Mouse (Mus musculus) ES-CJ7 (cell line): ENCODE measurements around the gene Srxn1.

Source experiments
- DNase-seq: peaks from one replicate; pipeline ENCODE4 v3.0.0; 2011; ENCODE audit warnings: low read depth, low spot score

Gene Srxn1

DNA sequence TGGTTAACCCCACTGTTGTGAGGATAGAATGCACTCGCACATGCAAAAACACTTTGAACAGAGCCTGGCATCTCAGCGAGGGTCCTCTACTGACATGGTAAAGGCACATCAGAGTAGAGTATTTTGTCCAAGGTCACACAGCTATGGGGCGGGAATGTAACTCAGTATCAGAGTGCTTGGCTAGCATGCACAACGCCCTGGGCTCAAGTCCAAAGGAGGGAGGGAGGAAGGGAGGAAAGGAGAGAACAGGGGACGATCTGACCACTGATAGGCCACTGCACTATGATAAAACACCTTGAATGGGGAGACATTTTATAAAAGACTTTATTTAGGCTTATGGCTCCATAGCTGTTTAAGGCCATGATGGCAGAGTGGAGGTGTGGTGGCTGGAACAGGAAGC, 15.7 kb upstream of the Srxn1 start:
- no peak for DNase-seq

DNA sequence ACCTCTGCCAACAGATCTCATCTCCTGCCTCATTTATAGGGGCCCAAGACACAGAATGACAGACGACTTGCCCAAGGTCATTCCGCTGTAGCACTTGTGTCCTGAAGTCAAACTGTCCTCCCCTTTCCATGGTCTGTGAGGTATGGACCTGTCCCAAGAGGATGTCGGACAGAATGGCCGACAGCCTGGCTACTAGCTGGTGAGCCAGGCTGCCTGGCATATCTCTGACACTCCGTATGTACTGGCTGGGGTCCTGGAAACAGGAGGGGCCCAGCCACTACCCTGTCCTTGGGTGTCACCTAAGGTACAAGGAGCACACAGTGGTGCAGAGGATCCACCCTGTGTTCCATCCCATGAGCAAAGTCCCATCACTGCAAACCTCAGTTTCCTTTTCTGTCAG, 14.8 kb upstream of the Srxn1 start:
- DNase-seq: no peak

DNA sequence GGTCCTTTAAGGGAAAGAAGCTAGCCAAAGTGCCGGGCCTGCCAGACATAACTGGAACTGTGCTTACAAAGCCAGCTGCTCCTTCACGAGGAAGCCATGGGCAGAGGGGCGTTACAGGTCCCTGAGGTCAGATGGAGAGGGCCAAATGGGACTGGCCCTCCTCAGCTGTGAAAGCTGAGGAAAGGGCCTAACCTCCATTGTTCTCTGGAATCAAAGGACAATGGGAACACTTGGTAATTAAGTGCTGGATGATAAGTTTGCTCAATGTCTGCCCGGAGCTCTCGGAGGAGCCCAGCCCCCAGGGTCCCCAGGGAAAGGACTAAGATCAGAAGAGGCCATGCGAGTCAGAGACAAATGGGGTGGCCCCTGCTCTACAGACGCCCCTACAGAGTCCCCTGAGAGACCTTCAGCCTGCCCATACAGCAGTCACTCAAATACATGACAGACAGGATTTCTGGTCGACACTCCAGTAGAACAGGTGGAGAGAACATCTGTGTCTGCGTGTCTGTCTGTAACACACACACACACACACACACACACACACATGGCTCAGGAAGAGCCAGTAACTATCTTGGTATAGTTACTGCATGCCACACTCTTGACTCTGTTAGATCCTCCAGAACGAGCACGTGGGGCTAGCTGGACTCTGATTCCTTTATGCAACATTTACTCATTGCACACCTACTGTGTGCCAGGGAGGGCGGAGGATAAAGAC, 13.8 kb upstream of the Srxn1 start:
- DNase-seq: no peak

DNA sequence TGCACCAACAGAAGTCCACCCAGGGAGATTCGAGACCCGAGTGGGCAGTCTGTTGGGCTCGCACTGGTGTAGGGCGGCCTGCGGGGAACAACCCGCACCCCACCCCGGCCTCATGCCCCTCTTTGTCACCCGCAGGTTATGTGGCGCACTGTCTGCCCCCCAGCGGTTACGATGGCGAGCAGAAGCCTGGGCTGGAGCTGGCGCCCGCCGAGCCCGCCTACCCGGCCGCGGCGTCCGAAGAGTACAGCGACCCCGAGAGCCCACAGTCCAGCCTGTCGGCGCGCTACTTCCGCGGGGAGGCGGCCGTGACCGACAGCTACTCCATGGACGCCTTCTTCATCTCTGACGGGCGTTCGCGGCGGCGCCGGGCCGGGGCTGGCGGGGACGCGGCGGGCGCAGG, 12.4 kb upstream of the Srxn1 start:
- DNase-seq: no peak

DNA sequence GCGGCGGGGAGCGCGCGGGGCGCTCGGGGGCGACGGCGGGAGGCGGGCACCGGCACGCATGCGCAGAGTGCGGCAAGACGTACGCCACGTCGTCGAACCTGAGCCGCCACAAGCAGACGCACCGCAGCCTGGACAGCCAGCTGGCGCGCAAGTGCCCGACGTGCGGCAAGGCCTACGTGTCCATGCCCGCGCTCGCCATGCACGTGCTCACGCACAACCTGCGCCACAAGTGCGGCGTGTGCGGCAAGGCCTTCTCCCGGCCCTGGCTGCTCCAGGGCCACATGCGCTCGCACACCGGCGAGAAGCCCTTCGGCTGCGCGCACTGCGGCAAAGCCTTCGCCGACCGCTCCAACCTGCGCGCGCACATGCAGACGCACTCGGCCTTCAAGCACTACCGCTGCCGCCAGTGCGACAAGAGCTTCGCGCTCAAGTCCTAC, 11.9 kb upstream of the Srxn1 start:
- DNase-seq: peak; percentile 85

DNA sequence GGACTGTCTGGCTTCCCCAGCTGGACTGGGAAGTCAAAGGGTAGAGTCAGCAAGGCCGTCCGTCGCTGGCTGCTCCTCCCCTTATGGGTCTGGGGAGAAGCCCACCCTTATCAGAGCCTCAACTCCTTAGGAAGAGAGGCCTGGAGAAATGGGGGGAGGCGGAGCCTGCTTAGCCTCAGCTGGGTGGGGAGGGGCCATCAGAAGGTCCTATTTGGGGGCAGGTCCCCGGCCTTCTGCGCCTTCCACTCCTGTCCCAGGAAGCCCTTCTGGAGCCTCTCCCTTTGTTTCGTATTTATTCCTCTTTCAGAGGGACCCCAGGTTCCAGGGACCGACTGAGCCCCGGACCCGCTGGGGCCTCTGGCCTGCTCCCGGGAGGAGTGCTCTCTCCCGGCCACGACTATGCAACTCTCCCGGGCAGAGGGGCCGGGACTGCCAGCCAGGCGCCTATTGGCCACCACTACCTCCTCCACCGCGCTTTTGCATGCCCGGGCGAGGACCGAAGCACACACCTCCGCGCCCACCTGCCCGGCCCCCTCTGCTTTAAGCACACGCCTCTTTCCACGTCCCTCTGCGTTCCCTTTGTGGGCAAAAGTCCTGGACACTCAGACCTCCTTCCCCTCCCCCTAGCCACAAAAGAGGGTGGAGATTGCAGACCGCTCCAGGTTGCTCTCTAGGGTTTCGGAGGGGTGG, 10.3 kb upstream of the Srxn1 start:
- DNase-seq: peak; percentile 95

DNA sequence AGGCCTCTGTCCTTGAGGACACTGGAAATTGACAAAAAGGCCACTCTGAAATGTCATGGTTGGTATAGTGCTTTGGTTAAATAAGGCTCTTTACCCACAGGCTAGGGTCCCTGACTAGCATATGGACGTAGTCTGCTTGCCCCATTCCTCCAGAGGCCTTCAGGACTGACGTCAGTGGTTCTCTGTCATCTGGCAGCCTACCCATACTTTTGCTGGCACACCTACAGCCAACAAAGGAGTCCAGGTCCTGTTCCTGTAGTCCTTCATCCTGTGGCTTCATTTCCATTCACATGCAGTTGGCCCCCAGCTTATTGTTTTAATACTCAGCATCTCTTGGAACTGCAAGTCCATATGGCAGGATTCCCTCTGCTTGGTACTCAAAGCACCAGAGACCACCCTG, 8.4 kb upstream of the Srxn1 start:
- DNase-seq: no peak

DNA sequence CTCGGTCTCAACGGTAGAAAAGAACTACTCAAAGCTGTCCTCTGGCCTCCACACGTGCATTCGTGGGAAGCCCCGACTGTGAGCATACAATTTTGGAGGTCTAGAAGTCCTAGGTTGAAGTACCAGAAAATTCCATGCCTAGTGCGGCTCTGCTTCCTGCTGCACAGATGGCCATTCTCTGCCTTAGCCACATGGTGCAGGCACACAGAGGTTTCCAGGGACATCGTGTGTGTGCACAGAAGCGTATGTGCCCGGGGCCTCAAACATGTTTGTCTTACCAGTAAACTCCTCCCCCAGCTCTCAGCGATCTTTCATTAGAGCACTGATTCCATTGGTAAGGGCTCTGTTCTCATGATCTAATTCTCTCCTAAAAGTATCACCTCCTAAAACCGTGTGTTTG, 7.4 kb upstream of the Srxn1 start:
- no peak for DNase-seq

DNA sequence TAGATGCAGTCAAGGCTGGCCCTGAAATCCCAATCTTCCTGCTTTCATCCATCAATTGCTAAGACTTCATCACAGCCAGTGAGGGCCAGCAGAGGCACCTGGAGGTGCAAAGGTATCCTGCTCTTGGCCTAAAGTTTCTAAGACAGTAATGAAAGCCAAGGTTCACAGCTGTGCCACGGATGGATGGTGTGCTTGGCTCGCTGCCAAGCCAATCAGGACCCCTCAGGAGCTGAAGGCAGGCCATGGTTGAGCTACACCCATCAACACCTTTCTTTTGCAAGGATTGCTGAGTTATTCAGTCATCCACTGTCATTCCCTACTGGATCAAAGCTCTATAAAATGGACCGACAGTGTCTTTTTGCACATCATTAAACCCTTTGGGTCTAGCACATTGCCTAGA, 5.8 kb upstream of the Srxn1 start:
- DNase-seq: no peak

DNA sequence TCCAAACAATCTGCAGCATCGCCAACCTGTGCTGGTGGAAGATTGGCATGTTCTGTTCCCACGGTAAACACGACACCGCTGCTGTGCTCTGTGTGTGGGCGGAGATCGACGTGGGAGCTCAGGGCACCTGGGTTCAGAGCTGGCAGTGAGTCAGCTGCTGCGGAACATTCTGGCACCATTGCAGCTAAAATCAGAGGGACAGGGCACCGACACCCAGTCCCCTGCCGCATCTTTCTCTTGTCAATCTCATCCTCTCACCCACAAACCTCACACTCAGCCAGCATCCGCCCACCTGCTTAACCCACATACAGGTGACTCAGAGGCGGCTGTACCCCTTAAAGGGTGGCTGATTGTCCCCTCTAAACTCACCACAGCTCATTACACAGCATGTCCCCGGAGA, 3.6 kb upstream of the Srxn1 start:
- no peak for DNase-seq

DNA sequence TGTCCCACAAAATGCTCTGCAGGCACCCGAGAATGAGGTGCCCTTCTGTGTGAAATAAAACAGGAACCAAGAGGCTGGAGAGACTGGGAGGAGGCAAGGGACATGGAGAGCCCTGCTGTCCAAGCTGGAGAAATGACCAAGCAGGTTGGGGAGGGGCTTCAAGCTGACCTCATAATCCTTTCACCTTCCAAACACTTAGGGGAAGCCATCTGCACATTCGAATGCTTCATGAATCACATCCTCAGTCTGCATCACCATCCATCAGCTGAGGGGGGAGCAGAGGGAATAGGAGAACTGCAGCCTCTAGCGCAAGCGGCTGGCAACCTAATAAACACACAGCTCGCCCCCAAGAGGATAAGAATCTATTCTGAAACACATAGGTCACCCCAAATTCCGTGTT, 2.9 kb upstream of the Srxn1 start:
- DNase-seq: no peak

DNA sequence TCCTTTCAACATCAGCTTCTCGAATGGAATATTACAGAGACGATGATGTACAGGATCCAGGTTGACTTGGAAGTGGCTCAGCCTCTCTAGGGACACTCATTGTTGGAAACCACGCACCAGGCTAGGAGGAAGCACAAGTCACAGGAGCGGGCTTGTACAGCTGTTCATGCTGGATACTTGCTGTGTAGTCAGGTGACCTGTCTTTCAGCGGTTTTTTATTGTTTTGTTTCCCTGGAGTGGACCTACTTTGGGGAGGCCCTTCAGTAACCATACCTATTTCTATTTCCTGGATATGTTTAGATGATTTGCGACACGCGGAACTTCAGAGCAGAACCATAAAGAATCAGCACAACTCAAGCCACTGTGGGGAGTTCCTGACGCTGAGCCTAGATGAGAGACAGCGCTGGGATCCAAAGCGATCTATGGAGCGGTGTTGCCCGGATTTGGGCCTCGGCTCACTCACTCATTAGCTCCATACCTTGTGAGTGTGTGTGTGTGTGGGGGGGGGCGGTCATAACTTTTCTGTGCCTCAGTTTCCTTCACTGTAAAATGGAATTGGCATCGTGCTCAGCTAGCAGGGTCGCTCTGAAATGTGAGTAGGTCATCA, 502 bp upstream of the Srxn1 start:
- DNase-seq: no peak

DNA sequence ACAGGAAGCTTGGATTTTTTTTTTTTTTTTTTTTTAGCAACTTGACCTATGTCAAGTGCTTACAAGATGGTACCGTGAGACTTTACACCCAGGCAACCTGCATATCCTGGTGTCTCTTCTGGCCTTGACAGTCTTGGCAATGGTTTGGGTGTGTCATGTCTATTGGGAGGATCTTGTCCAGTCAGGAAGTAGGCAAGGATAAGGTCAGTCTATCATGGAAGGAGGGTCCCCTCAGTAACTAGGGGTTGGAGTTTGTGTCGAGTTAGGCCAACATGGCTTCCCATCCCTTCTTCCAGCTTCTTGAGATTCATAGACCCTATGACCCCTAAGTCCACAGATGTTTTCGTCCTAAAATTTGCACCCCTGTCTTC, 894 bp downstream of the Srxn1 start:
- DNase-seq: no peak

DNA sequence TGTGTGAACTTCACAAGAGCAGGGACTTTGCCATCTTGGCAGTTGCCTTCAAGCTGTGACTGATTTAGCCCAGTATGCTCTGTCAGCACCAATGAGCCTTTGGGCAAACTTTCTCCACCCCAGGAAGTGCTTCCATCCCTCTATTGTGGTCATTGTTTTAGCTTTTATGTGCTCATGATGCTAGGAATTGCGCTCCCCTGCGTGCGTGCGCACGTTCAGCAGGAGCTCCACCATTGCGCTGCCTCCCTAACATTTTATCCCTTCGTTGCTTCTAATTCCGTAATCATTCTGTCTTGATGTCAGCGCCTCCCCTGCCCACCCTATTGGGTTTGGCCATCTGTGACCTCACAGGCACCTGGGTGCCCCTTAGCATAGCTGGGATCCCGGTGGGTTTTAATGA, 1.3 kb downstream of the Srxn1 start:
- no peak for DNase-seq

DNA sequence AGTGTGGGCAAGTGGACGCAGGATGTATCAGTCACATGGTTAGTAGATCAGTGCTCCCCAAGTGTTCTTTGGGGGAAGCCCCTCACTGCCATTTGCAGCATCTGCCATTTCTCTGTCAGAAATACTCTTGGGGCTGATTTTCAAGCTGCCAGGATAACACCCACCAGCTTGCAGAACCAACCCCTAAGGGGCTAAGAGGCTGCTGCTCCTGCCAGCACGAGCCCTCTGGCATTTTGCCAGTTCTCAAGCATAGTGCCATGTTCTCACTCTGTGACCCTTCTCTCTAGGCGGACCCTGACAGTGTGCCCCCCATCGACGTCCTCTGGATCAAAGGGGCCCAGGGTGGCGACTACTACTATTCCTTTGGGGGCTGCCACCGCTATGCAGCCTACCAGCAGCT, 3.4 kb downstream of the Srxn1 start:
- no peak for DNase-seq

DNA sequence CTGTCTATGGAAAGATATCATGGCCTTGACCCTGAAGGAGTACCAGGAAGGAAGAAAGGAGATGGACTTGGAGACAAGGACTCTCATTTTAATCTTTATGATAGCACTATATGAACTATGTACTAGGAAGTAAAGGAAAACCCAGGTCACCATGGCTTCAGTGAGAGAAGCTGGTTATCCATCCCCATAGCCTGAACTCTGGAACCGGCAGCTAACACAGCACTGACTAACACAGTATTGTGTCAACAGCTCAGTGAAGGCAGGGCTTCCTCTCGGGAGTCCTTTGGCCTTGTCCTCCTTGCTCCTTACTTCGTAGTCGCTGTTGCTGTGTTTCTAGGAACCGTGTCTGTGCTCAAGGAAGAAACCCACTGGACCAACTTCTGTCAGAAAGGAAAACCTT, 4.1 kb downstream of the Srxn1 start:
- DNase-seq: no peak

DNA sequence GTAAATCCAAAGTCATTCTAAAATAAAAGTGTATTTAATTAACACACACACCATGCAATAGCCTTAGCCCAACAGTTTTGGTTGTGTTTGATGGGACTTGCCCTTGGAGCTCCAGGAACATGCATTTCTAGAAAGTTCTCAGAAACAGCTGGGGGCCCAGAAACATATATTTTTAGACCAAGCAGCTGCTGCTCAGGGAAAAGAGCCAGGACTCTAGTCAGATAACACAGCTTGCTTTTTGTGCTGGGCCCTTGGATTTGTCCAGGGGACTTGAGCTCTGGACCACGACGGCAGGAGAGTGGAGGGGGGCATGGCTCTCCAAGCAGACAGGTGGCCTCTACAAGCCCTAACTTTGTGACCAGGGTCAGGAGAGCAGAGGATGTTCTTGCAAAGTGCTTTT, 6.0 kb downstream of the Srxn1 start:
- no peak for DNase-seq

DNA sequence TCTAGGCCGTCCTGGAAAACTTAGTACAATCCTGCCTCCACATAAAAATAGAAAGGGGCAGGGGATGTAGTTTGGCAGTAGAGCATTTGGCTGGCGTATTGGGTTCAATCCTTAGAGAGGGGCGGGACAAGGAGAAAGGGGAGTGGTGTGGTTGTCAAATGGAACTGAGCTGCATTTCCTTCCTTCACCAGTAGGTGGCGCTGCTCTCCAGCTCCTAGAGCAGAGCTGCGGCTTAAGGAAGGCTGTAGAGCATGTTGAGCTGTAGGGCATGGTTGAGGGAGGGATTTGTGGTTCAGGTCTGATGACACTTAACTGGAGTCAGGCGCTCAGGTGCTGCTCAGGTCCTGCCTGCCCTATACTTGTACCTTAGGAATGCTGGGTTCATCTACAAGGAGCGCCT, 6.6 kb downstream of the Srxn1 start:
- DNase-seq: peak; percentile 96

DNA sequence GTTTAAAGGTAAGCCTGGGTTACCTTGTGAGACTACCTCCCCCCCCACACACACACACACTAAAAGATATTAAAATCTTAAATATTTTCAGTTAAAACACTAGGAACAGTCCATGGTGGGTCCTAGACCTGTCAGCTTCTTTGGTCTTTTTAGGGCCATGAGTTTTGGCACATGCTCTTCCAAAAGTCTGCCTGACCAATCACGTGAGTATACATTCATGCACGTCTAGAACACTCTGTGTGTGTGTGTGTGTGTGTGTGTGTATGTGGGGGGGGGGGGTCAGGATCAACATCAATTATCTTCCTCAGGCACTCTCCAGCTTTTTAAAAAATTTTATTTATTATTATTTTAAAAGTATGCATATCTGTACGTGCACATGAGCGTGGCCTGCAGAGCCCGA, 7.2 kb downstream of the Srxn1 start:
- no peak for DNase-seq

DNA sequence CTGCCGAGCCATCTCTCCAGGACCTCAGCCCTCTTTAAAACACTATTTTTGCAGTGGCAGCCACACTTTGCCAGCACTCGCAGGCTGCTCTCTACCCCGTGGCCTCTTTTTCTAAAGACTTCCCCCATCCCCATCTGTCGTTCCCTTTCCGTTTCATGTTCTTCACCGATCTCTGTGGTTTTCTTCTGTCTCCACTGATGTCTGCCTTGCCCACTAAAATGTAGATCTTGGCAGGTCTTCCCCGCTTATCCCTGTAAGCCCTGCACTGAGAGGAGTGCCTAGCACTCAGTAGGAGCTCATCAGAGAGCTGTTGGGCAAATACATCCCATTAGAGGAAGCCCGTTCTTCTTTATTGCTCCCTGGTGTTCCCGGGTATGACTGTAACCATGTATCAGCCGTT, 7.7 kb downstream of the Srxn1 start:
- DNase-seq: no peak

DNA sequence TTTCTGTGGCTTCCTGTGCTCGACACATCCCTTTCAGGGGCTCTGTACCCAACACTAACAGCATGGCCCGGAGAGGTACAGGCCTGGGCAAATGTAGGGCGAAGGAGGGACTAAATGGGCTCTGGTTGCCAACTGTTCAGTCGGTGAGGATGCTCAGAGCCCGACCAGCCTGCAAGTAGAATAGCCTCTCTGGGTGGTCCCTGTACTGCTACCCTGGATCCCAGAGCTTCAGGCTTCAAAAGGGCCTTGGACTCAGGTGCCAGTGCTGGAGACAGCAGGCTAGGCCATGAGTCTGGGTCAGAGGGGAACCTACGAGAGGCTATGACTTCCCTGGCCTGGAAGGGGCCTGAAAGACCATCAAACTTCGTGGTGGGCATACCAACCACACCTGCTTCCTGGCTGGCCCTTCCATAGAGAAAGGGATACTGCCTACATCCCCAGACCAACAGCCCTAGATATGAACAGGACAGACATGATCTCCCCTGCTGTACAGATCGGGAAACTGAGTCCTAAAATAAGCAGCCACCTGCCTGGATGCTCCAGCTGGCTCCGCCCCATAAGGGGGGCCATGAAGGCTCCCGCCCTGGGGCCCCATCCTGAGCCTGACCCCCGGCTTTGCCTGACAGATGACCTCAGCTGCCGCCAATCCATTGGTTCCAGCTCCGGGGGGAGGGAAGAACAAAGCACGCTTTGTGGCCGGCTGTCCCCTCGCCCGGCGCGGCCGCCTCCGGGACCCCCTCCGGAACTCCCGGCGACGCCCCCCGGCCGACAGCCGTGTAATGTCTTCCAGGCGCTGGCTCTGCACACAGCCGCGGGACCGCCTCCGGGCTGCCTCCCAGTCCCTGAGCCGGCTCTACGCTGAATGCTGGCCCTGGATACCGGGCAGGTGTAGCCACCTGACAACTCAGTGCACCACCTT, 9.0 kb downstream of the Srxn1 start:
- no peak for DNase-seq

DNA sequence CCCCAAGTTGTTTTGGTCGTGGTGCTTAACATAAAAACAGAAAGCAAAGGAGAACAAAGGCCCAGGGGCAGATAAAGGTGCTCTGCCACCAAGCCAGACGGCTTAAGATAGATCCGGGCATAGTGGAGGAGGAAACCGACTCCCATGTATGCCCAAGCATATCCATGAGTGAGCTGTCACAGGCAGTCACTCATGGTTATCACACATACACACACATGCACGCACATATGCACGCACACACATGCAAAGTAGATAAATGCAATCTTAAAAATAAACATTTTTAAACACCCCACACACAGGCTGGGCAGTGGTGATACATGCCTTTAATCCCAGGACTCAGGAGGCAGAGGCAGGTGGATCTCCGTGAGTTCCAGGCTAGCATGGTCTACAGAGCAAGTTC, 12.4 kb downstream of the Srxn1 start:
- DNase-seq: no peak
